Mouse (Mus musculus): Measurements from ENCODE around the gene Ckb.
A peak's percentile ranks its signal among the peaks of the same experiment; 100 is the strongest.

The Ckb gene

DNA sequence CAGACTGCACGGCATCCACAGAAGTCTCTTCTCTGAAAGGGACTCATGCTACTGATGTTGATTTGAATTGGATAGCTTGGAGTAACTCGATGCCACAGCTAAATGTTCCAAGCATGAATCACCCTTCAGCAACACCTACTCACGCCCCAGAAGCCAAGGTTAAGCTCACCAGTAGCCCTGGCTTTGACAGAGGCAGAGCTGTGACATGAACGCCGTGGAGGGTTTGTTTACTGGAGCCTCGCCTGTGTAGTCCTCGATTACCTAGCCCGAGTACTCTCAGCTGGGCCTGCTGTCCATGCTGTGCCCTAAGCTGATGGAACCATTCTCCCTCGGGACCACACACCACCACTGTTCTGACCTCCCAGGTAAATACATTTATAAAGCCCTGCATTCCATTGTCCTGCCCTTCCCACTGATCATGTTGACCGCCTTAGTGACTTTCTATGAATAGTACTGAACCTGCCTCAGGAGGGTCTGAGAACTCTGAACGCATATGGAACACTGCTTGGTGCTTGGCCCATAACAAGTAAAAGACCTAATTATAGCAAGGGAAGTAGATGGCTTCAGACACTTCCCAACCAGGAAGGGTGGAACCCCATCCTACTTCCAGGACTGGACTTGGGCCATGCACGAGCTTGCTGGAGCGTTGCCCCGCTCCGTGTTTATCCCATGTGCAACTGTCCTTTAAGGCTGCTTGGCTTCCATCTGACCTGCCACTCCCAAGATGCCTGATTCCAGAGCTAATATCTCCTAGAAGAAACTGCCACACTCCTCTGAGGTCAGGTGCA lies 33.2 kb upstream of the Ckb start:
- TF ChIP-seq POU5F1 (IDR thresholded peaks at IDR 0.05; ENCODE audit: borderline replicate concordance, low read length) (no peak), NANOG (IDR thresholded peaks at IDR 0.05; ENCODE audit: borderline replicate concordance, low read length) (no peak), CTCF (conservative IDR thresholded peaks at IDR 0.05; ENCODE audit: low read length) (no peak)
- 0 out of 2 replicates have a peak, but pooled peaks cover 5% of the 10 kb centered on the region for H3K27me3 ChIP-seq (ENCODE audit: insufficient read depth, low read length)
- peaks cover 61% of the 10 kb centered on the region for H3K4me1 ChIP-seq (replicated peaks; ENCODE audit: low read depth, low read length)
- H3K4me3 ChIP-seq (replicated peaks; ENCODE audit: low read length) = no peak overlapping the region
- no peaks in the 10 kb centered on the region for H3K9me3 ChIP-seq (ENCODE audit: low read length)
- peaks cover 19% of the 10 kb centered on the region for H3K36me3 ChIP-seq (ENCODE audit: insufficient read depth, low read length)

GRCm38 (mm10) chr12:111704609-111705008 lies 32.5 kb upstream of the Ckb start:
- Histone ChIP-seq H3K27me3 (ENCODE audit: insufficient read depth, low read length) (0 out of 2 replicates have a peak, but pooled peaks cover 5% of the 10 kb centered on the region), H3K36me3 (ENCODE audit: insufficient read depth, low read length) (peaks cover 11% of the 10 kb centered on the region), H3K9me3 (ENCODE audit: low read length) (no peaks in the 10 kb centered on the region), H3K4me1 (replicated peaks; ENCODE audit: low read depth, low read length) (peaks cover 59% of the 10 kb centered on the region), H3K4me3 (replicated peaks; ENCODE audit: low read length) (0 out of 2 replicates have a peak overlapping the region, but pooled peaks have one; percentile 10)
- TF ChIP-seq POU5F1 (IDR thresholded peaks at IDR 0.05; ENCODE audit: borderline replicate concordance, low read length) (no peak), NANOG (IDR thresholded peaks at IDR 0.05; ENCODE audit: borderline replicate concordance, low read length) (no peak), CTCF (conservative IDR thresholded peaks at IDR 0.05; ENCODE audit: low read length) (no peak)

GRCm38 (mm10) chr12:111703301-111703700 lies 31.2 kb upstream of the Ckb start:
- no peaks in the 10 kb centered on the region; the same call in 1 of the 2 replicates for H3K36me3 ChIP-seq (ENCODE audit: insufficient read depth, low read length)
- H3K9me3 ChIP-seq (ENCODE audit: low read length) = no peaks in the 10 kb centered on the region
- no peak overlapping the region for H3K4me3 ChIP-seq (replicated peaks; ENCODE audit: low read length)
- H3K27me3 ChIP-seq (ENCODE audit: insufficient read depth, low read length) = 0 out of 2 replicates have a peak, but pooled peaks cover 5% of the 10 kb centered on the region
- TF ChIP-seq CTCF (conservative IDR thresholded peaks at IDR 0.05; ENCODE audit: low read length) = no peak
- TF ChIP-seq POU5F1 (IDR thresholded peaks at IDR 0.05; ENCODE audit: borderline replicate concordance, low read length) = no peak
- TF ChIP-seq NANOG (IDR thresholded peaks at IDR 0.05; ENCODE audit: borderline replicate concordance, low read length) = no peak
- peaks cover 51% of the 10 kb centered on the region for H3K4me1 ChIP-seq (replicated peaks; ENCODE audit: low read depth, low read length)

- H3K36me3 ChIP-seq (ENCODE audit: insufficient read depth, low read length) = no peaks in the 10 kb centered on the region
- H3K4me3 ChIP-seq (replicated peaks; ENCODE audit: low read length) = no peak overlapping the region
- H3K9me3 ChIP-seq (ENCODE audit: low read length) = no peaks in the 10 kb centered on the region
- TF ChIP-seq POU5F1 (IDR thresholded peaks at IDR 0.05; ENCODE audit: borderline replicate concordance, low read length) (no peak), CTCF (conservative IDR thresholded peaks at IDR 0.05; ENCODE audit: low read length) (no peak), NANOG (IDR thresholded peaks at IDR 0.05; ENCODE audit: borderline replicate concordance, low read length) (no peak)
- peaks cover 40% of the 10 kb centered on the region for H3K4me1 ChIP-seq (replicated peaks; ENCODE audit: low read depth, low read length)
- H3K27me3 ChIP-seq (ENCODE audit: insufficient read depth, low read length) = 0 out of 2 replicates have a peak, but pooled peaks cover 11% of the 10 kb centered on the region
Measured at GRCm38 (mm10) chr12:111700920-111701458, 28.9 kb upstream of the Ckb start.

GRCm38 (mm10) chr12:111699542-111699941 lies 27.4 kb upstream of the Ckb start:
- 0 out of 2 replicates have a peak, but pooled peaks cover 11% of the 10 kb centered on the region for H3K27me3 ChIP-seq (ENCODE audit: insufficient read depth, low read length)
- TF ChIP-seq POU5F1 (IDR thresholded peaks at IDR 0.05; ENCODE audit: borderline replicate concordance, low read length) = no peak
- H3K4me1 ChIP-seq (replicated peaks; ENCODE audit: low read depth, low read length) = peaks cover 40% of the 10 kb centered on the region
- H3K4me3 ChIP-seq (replicated peaks; ENCODE audit: low read length) = no peak overlapping the region
- no peaks in the 10 kb centered on the region for H3K9me3 ChIP-seq (ENCODE audit: low read length)
- no peaks in the 10 kb centered on the region for H3K36me3 ChIP-seq (ENCODE audit: insufficient read depth, low read length)

DNA sequence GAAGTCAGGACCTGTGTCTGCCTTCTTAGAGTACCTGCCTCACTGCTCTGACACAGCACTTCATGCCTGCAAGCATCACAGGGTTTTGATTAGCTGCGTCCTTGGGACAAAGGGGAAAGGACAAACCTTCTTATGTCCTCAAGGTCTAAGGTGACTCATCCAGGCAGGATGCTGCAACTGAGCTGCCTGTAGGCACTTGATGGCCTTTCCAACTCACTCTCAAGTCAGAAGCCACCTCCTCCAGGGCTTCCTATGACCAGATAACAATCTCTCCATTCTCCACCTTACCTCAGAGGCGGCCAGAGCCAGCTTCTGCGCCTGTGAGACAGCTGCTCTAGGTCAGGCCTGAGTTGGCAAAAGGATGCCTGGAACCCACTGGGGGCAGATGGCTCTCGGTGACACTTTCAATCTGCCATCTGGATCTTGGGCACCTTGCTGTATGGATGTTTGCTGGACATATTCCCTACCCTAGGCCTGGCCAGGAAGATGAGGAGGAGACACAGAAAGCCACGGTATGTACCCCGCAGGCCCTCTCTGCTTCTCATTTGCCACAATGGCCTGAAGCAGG lies 26.3 kb upstream of the Ckb start:
- 0 out of 2 replicates have a peak, but pooled peaks cover 10% of the 10 kb centered on the region for H3K27me3 ChIP-seq (ENCODE audit: insufficient read depth, low read length)

GRCm38 (mm10) chr12:111697708-111698107 lies 25.6 kb upstream of the Ckb start:
- Histone ChIP-seq H3K9me3 (ENCODE audit: low read length) (no peaks in the 10 kb centered on the region), H3K27me3 (ENCODE audit: insufficient read depth, low read length) (0 out of 2 replicates have a peak, but pooled peaks cover 6% of the 10 kb centered on the region), H3K4me3 (replicated peaks; ENCODE audit: low read length) (no peak overlapping the region), H3K36me3 (ENCODE audit: insufficient read depth, low read length) (no peaks in the 10 kb centered on the region), H3K4me1 (replicated peaks; ENCODE audit: low read depth, low read length) (peaks cover 54% of the 10 kb centered on the region)
- no peak for TF ChIP-seq NANOG (IDR thresholded peaks at IDR 0.05; ENCODE audit: borderline replicate concordance, low read length)

More for the DNA sequence above, 26.3 kb upstream of the Ckb start:
- H3K9me3 ChIP-seq (ENCODE audit: low read length) = no peaks in the 10 kb centered on the region
- no peaks in the 10 kb centered on the region for H3K36me3 ChIP-seq (ENCODE audit: insufficient read depth, low read length)
- no peak overlapping the region for H3K4me3 ChIP-seq (replicated peaks; ENCODE audit: low read length)
- peaks cover 47% of the 10 kb centered on the region for H3K4me1 ChIP-seq (replicated peaks; ENCODE audit: low read depth, low read length)
- no peak for TF ChIP-seq POU5F1 (IDR thresholded peaks at IDR 0.05; ENCODE audit: borderline replicate concordance, low read length)
- no peak for TF ChIP-seq CTCF (conservative IDR thresholded peaks at IDR 0.05; ENCODE audit: low read length)
- no peak for TF ChIP-seq NANOG (IDR thresholded peaks at IDR 0.05; ENCODE audit: borderline replicate concordance, low read length)

- H3K36me3 ChIP-seq (ENCODE audit: insufficient read depth, low read length) = no peaks in the 10 kb centered on the region
- peaks cover 66% of the 10 kb centered on the region for H3K4me1 ChIP-seq (replicated peaks; ENCODE audit: low read depth, low read length)
Measured at GRCm38 (mm10) chr12:111696239-111696638, 24.1 kb upstream of the Ckb start.

More at GRCm38 (mm10) chr12:111696239-111696638, 24.1 kb upstream of the Ckb start:
- Histone ChIP-seq H3K4me3 (replicated peaks; ENCODE audit: low read length) (no peak overlapping the region), H3K27me3 (ENCODE audit: insufficient read depth, low read length) (0 out of 2 replicates have a peak, but pooled peaks cover 6% of the 10 kb centered on the region), H3K9me3 (ENCODE audit: low read length) (no peaks in the 10 kb centered on the region)
- TF ChIP-seq NANOG (IDR thresholded peaks at IDR 0.05; ENCODE audit: borderline replicate concordance, low read length) = no peak
- TF ChIP-seq CTCF (conservative IDR thresholded peaks at IDR 0.05; ENCODE audit: low read length) = peak; percentile 58

Measured in E14TG2a.4 (cell line).